Mouse (Mus musculus) Patski (cell line): ENCODE results near the gene Phlpp1. TPM values are rescaled to one million over a fixed set of nuclear protein-coding genes. Genes with fewer than 3 reads are reported as not detected.
A peak's percentile ranks its signal among the peaks of the same experiment; 100 is the strongest.

Experiments
- ATAC-seq: fragments of 100-300 bp; one replicate; pipeline ENCODE4 v1.8.0; 2021
- CTCF ChIA-PET: fragments of 350-600 bp; sonication (Branson Sonifier 250); formaldehyde crosslinking; loops from one replicate; lab custom pipeline; 2022; ENCODE audit warnings: inconsistent platforms; lab: Charles Lee
- POLR2A ChIA-PET: fragments of 350-600 bp; sonication (Branson Sonifier 250); formaldehyde crosslinking; loops from one replicate; lab custom pipeline; 2022; ENCODE audit warnings: antibody characterized with exemption, inconsistent platforms; lab: Charles Lee
- DNase-seq: peaks from one replicate; pipeline ENCODE4 v3.0.0-alpha.2; 2011; ENCODE audit warnings: low read depth, low spot score
- H3K27me3 ChIP-seq: fragments of 371-371 bp; one replicate; pipeline ENCODE4 v1.5.1; 2021
- CTCF ChIP-seq: fragments of 100-300 bp; IDR thresholded peaks from one replicate; pipeline ENCODE4 v1.5.1; 2021
- in situ Hi-C: fragments of 300-500 bp; cut with MboI; formaldehyde crosslinking; loops from 3 replicates; pipeline ENCODE4 v1.11.1; 2018; ENCODE audit warnings: low pct_unique_long_range_greater_than_20kb, mixed read lengths
- polyA plus RNA-seq: library from polyadenylated mRNA; unstranded; gene quantifications from one replicate; pipeline ENCODE4 v1.2.3, GENCODE M21; 2021

The Phlpp1 gene
- 8.5 TPM for polyA plus RNA-seq

DNA sequence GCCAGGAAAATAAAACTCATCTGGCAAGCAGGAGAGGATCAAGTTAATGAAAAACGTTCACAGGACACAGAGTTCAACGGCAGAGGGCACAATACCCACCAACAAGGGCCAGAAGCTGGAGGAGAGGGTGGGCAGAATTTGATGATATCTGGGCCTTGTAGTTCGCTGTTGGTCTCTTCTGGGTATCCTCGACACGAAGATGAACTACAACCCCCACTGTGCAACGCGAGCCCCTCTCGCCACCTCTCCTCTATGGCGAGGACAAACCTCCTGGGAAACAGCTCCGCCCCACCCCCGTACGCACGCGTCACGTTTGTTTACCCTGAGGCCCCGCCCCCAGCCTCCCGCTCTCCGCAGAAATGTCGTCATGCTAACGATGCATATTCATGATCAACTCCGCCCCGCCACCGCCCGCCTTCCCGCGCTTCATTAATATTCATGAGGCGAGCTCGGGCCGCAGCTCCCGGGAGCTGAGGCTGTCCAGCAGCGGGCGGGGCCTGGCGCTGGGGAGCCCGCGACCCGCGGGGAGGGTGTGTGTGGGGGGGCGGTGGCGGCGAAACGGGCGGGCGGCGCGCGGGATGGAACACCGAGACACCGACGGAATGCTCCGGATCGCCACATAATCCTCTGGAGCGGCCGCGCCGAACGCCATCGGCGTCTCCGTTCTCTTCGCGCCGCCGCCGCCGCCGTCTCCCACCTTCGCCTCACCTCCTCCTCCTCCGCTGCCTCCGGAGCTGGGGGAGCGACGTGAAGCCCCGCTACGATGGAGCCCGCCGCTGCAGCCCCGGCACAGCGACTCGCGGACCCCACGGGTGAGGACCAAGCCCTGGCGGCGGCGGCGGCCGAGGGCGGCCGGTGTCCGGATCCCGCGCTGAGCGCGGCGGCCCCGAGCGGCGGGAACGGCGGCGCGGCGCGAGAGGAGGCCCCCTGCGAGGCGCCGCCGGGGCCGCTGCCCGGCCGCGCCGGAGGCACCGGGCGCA, at the start of gene Phlpp1:
Phlpp1 (plus strand) TSS at position 512 of the 980 bp plus-strand sequence.
- no peaks in the 10 kb centered on the region for H3K27me3 ChIP-seq
- CTCF ChIA-PET = interaction anchor here (0.8 to 2.9 kb wide), 22 partner anchors 9 to 229 kb away, joined by 3 to 20 read pairs (median 4); no protein-coding TSS in a partner anchor
- POLR2A ChIA-PET = interaction anchor here (0.8 to 1.7 kb wide), 2 partner anchors 66 to 229 kb away, joined by 4 read pairs; no protein-coding TSS in a partner anchor
- DNase-seq (peak; percentile 98), ATAC-seq (peak; percentile 94)
- in situ Hi-C loops = loop anchor here (5.0 to 25.0 kb wide), 4 partner anchors 99 to 284 kb away; no protein-coding TSS in a partner anchor
- no peak for TF ChIP-seq CTCF

DNA sequence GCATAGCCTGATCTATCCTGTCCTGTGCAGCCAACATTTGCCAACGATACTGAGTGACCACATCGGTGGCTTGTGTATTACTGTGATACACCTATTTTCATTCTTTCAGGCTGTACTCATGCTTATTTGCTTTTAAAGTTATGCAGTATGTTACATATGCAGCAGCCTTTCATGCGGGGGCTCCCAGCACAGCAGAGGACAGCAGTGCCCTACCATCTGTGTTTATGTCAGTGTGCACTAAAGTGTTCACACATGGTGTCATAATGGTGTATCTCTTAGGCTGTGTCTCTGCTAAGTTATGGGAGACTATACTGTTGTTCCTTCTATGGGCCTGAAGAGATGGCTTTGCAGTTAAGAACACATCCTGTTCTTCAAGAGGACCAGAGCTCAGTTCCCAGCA, 45.0 kb upstream of the Phlpp1 start:
- ChIA-PET CTCF (no interaction called here), POLR2A (no interaction called here)
- H3K27me3 ChIP-seq = peaks cover 6% of the 10 kb centered on the region
- TF ChIP-seq CTCF = no peak
- in situ Hi-C loops = no loop called here
- DNase-seq (no peak), ATAC-seq (no peak)

DNA sequence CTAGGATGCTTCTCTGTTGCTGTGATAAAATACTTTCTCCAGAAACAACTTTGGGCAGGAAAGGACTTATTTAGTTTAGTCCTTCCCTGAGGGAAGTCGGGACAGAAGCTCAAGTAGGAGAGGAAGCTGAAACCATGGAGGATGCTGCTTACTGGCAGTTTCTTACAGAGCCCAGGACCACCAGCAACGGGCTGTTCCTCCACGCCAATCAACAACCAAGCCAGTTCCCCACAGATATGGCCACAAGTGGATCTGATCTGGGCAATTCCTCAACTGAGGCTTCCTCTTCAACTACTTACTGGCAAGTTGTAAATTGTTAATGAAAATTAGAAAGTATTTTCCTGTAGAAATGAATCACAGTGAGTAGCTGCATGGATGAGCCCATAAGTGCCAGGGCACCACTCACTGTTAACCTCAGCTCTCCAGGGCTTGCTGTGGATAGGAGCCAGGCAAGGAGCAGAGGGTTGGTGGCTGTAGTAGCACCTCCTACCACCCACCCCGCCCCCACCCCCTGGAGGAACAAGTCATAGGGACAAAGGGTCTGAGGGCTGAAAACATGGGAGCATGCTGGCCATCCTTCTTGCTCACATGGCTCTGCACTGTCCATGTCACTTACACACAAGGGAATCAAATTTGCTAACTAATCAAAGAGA, 39.7 kb upstream of the Phlpp1 start:
- ChIA-PET POLR2A (no interaction called here), CTCF (interaction anchor here (1.3 to 1.4 kb wide), 2 partner anchors 36 to 46 kb away, joined by 3 read pairs; no protein-coding TSS in a partner anchor)
- no peak for TF ChIP-seq CTCF
- in situ Hi-C loops = no loop called here
- ATAC-seq (no peak), DNase-seq (no peak)
- H3K27me3 ChIP-seq = no peaks in the 10 kb centered on the region

DNA sequence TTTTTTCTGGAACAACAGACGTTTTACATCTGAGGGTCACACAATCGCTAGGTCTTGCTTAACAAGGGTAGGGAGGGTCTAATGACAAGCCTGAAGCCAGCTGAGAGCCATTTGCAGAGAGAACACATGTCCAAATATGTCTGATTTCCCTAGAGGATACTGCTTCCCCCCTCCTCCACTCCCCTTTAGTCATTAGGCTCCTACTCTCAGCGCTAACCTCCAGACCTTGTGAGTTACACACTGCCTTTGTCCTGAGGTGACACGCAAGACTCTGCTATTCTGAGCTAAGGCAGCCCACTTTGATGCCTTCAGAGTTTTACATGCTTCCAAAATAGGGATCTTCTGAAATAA, 39.2 kb upstream of the Phlpp1 start:
- CTCF ChIA-PET = interaction anchor here (1.3 to 1.4 kb wide), 2 partner anchors 36 to 46 kb away, joined by 3 read pairs; no protein-coding TSS in a partner anchor
- no peak for DNase-seq
- no peak for ATAC-seq
- POLR2A ChIA-PET = no interaction called here
- in situ Hi-C loops = no loop called here
- no peak for TF ChIP-seq CTCF
- H3K27me3 ChIP-seq = no peaks in the 10 kb centered on the region

DNA sequence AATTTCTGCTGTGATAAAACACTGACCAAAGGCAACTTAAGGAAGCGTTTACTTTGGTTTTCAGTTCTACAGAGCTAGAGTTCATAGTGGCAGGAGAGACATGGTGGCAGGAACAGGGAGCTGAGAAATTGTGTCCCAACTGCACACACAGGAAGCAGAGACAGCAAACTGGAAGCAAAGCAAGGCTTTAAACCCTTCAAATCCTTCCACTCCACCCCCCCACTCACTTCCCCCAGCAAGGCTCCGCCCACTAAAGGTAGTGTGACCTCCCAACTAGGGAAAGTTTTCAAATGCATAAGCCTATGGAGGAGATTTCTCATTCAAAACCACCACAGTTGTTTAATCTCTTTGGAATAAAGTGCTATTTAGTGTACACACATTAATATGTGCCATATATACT, 32.9 kb upstream of the Phlpp1 start:
- ATAC-seq (no peak), DNase-seq (no peak)
- TF ChIP-seq CTCF = no peak
- CTCF ChIA-PET = interaction anchor here (1.1 kb wide), 1 partner anchor 13 kb away, joined by 3 read pairs; no protein-coding TSS in a partner anchor
- in situ Hi-C loops = no loop called here
- H3K27me3 ChIP-seq = no peaks in the 10 kb centered on the region
- POLR2A ChIA-PET = no interaction called here

DNA sequence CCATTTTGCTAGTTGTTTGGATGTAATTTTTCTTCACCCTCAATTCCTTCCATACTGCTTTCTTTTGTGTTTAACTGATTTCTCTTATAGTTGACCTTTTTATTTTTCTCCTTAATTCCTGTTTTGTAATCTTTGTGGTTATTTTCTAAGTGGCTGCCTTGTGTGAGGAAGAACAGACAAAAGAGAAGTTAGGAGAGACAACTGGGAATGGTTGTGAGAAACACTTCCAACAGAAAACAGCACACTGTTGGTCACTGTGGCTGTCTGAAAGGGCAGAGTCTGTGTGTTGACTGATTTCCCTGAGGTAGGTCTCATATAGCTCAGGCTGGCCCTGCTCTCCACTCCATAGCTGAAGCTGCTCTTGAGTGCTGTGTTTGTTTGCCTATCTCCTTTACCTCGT, 32.4 kb upstream of the Phlpp1 start:
- H3K27me3 ChIP-seq = no peaks in the 10 kb centered on the region
- CTCF ChIA-PET = no interaction called here
- no peak for TF ChIP-seq CTCF
- in situ Hi-C loops = no loop called here
- no peak for DNase-seq
- ATAC-seq = no peak
- POLR2A ChIA-PET = no interaction called here

DNA sequence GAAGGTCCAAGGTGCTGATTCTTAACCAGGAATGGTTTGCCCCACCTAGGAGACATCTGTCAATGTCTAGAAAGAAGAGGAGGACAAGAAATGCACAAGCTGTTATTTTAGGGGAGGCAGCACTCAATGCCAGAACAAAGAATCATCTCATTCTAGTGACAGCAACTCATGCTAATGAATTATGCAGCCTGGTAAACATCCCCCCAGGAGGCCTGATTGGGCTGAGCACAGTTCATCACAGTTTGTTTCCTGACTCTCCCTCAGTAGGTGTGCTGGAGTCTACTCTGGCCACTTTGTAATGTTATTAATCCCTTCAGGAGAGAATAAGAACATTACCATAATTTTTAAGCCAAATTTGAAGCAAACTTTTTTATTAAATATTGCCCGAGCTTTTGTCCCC, 29.5 kb upstream of the Phlpp1 start:
- ChIA-PET CTCF (no interaction called here), POLR2A (no interaction called here)
- H3K27me3 ChIP-seq = no peaks in the 10 kb centered on the region
- no peak for DNase-seq
- in situ Hi-C loops = no loop called here
- no peak for ATAC-seq
- no peak for TF ChIP-seq CTCF

DNA sequence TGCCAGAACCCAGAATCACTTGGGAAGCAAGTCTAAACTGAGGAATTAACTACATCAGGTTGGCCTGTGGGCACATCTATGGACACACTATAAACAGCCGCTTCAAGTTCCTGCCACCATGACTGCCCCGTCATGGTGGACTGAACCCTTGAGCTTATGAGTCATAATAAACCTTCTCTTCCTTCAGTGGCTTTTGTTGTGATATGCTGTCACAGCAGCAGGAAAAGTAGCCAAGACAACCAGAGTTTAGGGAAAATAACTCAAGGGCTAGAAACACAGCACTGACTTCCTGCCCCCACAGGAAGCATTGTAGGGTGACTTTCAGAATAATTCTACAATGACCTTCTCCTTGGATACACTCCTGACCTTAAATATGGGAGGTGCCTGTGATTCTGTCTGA, 27.0 kb upstream of the Phlpp1 start:
- no peaks in the 10 kb centered on the region for H3K27me3 ChIP-seq
- DNase-seq = no peak
- ChIA-PET CTCF (no interaction called here), POLR2A (no interaction called here)
- TF ChIP-seq CTCF = no peak
- ATAC-seq = peak; percentile 80
- in situ Hi-C loops = no loop called here

DNA sequence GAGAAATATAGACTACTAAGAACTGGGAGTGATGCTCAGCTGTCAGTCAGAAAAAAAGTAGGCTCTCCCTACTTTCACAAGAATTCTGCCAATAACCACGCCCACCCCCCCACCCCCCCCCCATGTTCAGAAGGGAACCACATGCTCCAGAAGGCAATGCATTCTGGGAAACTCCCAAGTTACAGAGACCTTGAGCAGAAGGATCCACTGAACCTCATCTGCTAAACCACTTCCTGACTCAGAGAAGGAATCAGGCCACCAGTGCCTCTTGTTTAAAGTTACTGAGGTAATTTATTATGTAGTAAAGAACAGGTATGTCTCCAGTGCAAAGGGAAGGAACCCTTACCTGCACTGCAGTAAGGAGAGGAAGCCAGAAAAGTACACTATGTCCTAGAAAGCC, 26.5 kb upstream of the Phlpp1 start:
- DNase-seq (no peak), ATAC-seq (no peak)
- no peak for TF ChIP-seq CTCF
- POLR2A ChIA-PET = no interaction called here
- CTCF ChIA-PET = no interaction called here
- H3K27me3 ChIP-seq = no peaks in the 10 kb centered on the region
- in situ Hi-C loops = no loop called here

DNA sequence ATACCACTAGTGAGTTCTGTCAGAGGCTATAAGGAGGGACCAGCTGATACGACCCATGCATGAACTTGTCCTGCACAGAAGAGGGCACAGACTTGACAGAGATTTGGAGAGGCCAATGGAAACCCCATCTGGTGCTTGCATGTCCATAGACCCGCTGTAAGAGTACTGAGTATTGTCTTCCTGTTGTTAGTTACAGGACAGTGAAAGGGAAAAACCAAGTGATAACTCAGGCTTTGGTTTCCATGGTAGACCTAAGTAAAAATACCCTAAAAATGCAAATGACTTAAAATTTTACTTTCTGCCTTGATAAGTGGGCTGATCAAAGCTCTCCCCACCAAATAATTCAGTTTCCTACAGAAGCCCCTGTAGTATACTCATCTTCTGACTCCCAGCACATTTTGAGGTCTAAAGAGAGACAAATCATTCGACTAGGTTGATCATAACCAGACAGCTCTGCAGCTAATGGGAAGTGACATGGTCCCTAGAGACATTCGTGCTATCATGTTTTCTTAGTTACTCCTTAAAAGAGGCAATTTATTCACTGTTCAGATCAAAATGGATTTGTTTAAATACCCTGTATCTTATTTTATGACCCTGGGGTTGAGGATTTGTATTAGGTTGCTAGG, 25.9 kb upstream of the Phlpp1 start:
- CTCF ChIA-PET = no interaction called here
- DNase-seq (no peak), ATAC-seq (no peak)
- POLR2A ChIA-PET = no interaction called here
- H3K27me3 ChIP-seq = no peaks in the 10 kb centered on the region
- TF ChIP-seq CTCF = no peak
- in situ Hi-C loops = no loop called here
